Mouse (Mus musculus) brown adipose tissue, adult 24 weeks (tissue): ENCODE measurements at regions not wholly inside any gene's neighbourhood (a gene's known extent, or its start where the extent isn't known, plus 50 kb on each side); places are given as distances from the start of the nearest gene placed in this dataset.
A peak's percentile ranks its signal among the peaks of the same experiment; 100 is the strongest.

Source experiments
- H3K27ac ChIP-seq: fragments of 200-500 bp; replicated peaks from 2 replicates; pipeline ENCODE4 v1.5.1; 2012; ENCODE audit warnings: low read depth, mild to moderate bottlenecking, low read length
- H3K4me1 ChIP-seq: fragments of 200-500 bp; 2 replicates; pipeline ENCODE4 v1.6.1; 2012; ENCODE audit warnings: low read length, mixed read lengths; ENCODE audit not compliant: control insufficient read depth, insufficient read depth, insufficient read length
- H3K4me3 ChIP-seq: fragments of 200-500 bp; 2 replicates; pipeline ENCODE4 v1.5.1; 2012; ENCODE audit warnings: low read depth, mild to moderate bottlenecking, low read length, moderate library complexity; ENCODE audit not compliant: insufficient read depth

DNA sequence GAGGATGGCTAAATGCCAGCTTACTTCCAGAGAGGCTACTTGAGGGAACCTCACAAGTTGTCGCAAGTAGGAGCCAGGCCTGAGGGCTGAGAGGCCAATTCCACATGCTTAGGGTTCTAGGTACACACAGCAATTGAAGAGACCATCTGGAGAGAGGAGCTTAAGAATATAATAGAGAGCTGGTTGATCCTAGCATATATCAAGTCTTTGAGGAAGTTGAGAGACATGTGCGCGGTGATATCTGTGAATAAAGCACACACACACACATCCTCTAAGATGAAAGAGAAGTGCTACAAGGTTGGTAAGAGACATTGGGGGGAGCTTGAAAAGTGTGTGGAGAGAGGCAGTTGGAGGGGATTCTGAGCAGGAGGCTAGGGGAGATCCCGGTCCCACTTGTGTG lies 189.5 kb downstream of the Zfp462 start:
- Histone ChIP-seq H3K4me3 (no peak overlapping the region), H3K27ac (no peak overlapping the region), H3K4me1 (no peaks in the 10 kb centered on the region)

DNA sequence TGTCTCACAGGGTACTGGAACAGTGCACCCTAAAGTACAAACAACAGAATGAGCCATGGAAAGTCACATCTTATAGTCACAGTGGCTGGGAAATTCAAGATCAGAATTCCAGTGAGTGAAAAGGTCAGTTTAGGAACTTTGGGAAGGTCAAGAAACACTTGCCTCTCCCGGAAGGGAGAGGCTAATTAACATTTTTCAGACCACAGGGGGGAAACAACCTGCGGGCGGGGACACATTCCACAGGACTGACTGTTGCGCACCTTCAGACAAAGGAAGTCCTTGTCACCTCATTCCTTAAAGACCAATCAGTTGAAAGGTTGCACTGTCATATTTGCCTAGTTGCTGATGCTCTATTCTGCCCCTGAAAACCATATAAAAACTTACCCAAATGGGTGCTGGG lies 189.9 kb downstream of the Zfp462 start:
- Histone ChIP-seq H3K27ac (no peak overlapping the region), H3K4me1 (no peaks in the 10 kb centered on the region), H3K4me3 (no peak overlapping the region)

DNA sequence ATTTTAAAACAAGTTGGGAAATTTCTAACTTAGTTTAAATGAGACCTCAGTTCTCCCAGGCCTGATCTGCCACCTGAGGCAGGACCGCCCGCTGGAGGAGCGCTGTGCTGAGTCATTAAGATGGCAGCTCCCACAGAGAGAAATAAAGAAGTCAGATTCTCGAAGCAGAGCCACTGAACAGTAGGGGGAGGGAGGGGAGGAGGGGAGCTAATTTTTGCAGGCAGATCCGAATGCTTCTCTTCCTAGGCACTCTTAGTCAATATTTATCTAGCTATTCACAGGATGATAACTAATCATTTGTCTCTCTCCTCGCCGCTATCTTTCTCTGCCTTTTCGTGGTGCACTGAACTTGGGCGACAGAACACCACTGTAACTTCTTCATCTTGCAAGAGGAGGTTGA lies 191.4 kb downstream of the Zfp462 start:
- Histone ChIP-seq H3K4me3 (no peak overlapping the region), H3K4me1 (no peaks in the 10 kb centered on the region), H3K27ac (no peak overlapping the region)

DNA sequence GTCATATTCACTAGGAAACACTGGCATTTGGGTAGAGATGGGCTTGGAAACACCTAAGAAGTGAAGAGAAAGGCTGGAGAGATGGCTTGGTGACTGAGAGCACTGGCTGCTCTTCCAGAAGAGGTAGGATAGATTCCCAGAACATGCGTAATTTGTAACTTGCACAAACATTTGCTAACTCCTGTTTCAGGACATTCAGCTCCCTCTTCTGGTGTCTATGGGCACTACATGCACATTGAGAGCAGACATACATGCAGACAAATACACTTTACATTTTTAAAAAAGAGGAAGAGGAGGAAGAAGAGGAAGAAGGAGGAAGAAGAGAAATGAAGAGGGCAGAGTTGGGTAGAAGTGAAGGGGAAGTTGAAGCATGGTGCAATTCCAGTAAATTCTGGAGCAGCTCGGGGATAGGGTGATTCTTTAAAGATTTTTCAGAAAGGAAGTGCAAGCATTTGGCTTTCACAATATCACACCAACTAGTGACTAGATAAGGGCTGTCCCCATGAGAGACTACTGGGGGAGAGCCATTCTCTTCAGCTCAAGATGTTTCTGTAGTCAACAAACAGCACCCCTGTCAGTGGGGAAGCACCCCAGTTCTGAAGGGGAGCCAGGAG lies 193.0 kb downstream of the Zfp462 start:
- H3K4me1 ChIP-seq: peaks cover 8% of the 10 kb centered on the region; the same call in 1 of the 2 replicates
- H3K27ac ChIP-seq: no peak overlapping the region
- no peak overlapping the region for H3K4me3 ChIP-seq

DNA sequence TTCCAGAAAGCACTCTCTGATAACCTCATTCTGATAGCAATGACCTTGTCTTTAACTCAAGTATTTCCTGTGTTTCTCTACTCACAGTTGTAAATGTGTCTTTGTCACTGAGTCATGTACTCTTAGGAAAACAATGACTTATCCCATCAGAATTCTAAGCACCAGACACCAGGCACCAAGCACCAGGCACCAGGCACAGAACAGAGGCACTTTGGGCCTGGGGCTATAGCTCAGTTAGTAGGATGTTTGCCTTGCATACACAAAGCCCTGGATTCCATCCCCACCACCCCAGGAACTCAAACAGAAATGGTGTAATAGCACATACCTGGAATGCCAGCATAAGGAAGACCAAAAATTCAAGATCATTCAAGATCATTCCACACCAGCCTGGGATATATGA lies 196.5 kb downstream of the Zfp462 start:
- Histone ChIP-seq H3K4me1 (peaks cover 8% of the 10 kb centered on the region; the same call in 1 of the 2 replicates), H3K4me3 (no peak overlapping the region), H3K27ac (peak overlapping the region; percentile 53; the same call in 1 of the 2 replicates)

DNA sequence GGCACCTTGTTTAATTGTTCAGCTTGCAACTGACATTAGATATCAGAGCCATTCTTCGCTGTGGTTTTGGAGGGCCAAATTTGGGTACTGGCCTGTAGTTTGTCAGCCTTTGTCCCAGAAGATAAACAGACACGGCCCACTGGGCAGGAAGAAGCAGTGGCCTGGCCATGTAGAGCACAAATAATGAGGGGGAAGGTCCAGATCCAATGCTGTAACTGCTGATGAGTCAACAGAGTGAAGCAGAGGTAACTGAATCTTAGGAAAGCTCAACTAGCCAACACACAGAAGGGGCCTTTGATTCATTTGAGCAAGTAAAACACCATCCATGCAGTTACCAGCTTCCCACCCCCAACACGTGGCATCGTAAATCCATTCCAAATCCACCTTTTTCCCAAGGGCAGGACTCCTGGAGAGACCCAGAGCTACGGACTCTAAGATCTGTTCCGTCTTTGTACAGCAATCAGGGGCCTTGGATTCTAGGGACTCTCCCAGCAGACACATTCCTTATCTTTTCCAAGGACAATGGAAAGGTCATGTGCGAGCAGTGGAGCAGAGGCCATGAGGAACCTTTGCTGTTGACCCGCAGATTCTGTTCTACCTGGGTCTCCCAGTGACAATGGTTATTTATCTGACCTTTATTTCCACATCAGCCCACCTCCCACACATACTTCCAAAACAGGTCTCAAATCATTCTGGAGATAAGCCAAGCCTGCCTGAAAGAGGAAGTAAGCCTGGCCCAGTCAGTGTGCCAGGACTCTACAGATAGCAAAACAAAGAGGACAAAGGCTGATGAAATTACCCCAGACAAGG lies 197.3 kb downstream of the Zfp462 start:
- Histone ChIP-seq H3K4me3 (no peak overlapping the region), H3K4me1 (peaks cover 8% of the 10 kb centered on the region; the same call in 1 of the 2 replicates), H3K27ac (peak overlapping the region; percentile 85)

DNA sequence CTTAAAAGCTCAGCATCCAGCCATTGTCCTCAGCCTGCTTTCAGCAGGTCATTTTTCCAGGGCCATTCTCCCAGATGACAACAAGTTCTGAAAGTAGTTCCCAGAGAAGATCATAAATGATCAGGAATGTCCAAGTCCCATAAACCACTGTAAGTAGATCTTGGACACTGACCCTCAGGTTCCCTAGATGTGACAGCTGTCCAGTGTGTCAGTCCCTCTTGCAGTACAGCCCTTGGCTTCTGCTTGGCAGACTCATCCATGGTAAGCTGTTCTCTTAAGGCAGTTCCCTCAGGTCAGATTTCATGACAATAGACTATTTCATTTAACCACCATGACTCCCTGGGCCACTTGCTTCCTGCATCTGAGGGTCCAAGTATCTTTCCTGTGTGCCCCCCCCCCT lies 198.6 kb downstream of the Zfp462 start:
- peaks cover 8% of the 10 kb centered on the region; the same call in 1 of the 2 replicates for H3K4me1 ChIP-seq
- H3K4me3 ChIP-seq: no peak overlapping the region
- H3K27ac ChIP-seq: no peak overlapping the region

DNA sequence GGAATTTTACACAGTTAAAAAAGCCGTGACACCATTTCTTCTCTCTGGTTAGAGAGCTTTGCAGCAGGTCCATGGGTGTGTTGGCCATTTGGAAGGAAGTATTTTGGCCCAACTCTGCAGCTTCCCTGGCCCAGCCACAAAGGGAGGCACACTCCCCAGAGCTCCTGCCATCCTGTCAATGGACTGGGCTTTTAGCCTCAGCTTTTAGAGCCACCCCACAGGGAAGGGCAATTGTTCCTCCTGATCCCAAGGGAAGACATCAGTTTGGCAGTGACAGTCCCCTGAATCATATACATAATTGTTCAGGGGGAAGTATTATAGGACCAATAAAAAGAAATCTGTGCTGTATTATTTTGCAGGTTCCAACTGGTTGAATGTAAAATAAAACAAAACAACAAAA lies 200.1 kb downstream of the Zfp462 start:
- Histone ChIP-seq H3K4me3 (no peak overlapping the region), H3K4me1 (peaks cover 8% of the 10 kb centered on the region; the same call in 1 of the 2 replicates), H3K27ac (no peak overlapping the region)

DNA sequence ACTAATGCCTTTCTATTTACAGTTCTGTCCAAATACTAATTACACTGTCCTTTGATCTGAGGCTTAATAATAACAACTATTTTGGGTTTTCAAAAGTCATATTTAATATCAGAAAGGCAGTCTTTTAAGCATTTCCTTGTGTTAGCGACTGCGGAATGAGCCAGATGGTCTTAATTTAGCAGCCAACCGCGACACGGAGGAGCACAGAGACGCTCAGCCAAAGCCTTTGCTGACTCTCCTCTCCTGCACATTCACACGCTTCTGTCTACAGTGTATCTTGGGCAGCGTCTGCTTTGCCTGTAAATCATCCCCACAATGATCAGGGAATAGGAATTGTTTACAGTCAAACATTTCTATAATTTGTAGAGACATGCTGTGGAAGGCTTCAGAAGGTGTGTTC lies 201.1 kb downstream of the Zfp462 start:
- Histone ChIP-seq H3K4me1 (peaks cover 8% of the 10 kb centered on the region; the same call in 1 of the 2 replicates), H3K4me3 (no peak overlapping the region), H3K27ac (no peak overlapping the region)

DNA sequence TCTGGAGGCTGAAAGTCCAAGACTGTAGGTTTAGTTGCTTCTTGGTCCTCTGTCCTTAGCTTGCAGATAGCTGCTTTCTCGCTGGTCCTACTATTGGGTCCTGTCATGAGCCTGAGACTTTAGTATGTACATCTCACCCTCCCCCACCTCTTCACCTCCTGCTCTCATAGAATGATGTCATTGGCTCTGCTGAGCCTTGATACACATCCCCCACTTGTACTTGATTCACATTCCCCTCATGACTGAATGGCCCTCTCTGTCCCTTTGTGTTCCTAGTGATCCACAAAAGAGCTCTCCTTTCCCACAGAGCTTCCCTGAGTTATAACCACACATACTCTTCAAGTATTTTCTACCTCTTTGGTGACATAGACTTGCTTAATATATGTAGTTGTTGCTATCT lies 201.5 kb upstream of the Rad23b start:
- H3K27ac ChIP-seq: no peak overlapping the region
- H3K4me3 ChIP-seq: no peak overlapping the region
- no peaks in the 10 kb centered on the region for H3K4me1 ChIP-seq

DNA sequence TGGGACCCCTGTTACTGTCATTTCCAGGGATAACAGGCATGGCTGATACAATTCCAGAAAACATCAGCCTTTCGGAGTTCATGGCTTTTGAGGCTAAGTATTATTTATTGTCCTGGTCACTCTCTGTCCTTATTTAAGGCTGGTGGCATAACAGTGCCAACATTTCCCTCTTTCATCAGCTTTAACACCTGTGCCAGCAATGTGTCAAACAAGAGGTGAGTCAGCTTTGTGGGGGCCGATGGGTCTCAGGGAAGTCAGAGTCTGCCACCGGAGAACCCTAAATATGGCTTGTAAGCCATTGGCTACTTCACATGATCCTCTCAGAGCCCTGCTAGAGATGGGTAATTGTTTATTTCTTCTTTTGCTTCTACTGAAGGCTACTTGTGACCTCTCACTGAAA lies 195.3 kb upstream of the Rad23b start:
- no peak overlapping the region for H3K27ac ChIP-seq
- no peaks in the 10 kb centered on the region for H3K4me1 ChIP-seq
- H3K4me3 ChIP-seq: no peak overlapping the region

DNA sequence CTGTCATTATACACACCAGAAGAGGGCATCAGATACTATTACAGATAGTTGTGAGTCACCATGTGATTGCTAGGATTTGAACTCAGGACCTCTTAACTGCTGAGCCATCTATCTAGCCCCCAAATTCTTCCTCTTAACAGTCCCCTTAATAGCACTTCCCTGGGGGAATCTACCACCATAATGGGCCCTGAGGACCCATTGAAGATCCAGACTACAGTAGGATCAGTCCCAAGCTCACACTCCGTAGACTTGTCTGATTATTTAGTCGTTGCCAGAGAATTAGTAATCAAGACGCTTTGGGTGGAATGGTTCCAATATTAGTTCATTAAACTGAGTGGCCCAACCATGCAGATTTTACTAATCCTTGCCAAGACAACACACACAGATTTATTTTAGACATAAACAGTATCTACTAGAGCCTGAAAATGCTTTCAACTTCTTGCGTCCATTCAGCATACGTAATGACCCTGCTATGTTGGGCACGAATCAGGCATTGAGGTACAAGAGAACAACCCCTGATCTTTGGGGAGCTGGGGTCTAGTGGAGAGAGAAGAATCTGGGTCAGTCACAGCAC lies 191.6 kb upstream of the Rad23b start:
- H3K27ac ChIP-seq: no peak overlapping the region
- H3K4me1 ChIP-seq: peaks cover 3% of the 10 kb centered on the region; the same call in 1 of the 2 replicates
- no peak overlapping the region for H3K4me3 ChIP-seq

DNA sequence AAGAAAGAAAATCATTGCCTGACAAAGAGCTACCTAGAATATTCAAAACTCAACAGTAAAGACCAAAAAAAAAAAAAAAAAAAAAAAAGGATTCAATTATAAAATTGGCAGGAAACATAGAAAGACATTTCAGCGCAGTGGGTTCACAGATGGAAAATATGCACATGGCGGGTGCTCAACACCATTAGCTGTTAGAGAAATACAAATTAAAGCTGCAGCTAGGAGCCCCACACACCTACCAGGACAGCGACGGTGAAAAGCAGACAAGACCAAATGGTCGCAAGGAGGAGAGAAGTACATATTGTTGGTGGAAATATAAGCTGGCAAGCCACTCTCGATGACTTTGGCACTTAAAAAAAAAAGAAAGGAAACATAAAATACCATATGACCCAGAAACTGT lies 183.6 kb upstream of the Rad23b start:
- H3K27ac ChIP-seq: no peak overlapping the region
- no peak overlapping the region for H3K4me3 ChIP-seq
- H3K4me1 ChIP-seq: peaks cover 3% of the 10 kb centered on the region; the same call in 1 of the 2 replicates

DNA sequence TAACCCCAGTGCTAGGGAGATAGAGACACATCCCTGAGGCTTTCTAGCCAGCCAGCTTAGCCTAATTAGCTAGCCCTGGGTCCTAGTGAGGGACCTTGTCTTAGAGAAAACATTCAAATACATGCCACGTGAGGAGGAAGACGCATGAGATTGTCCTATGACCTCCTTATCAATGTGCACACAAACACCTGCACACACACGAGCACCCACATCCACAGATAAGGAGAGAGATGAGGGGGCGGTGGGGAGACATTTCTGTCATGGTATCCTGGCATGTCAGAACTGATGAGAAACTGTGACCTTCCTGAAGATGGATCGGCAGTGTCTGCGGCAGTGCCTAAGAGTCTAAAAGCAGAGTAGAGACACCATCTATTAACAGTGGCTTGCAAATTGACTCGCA lies 180.8 kb upstream of the Rad23b start:
- Histone ChIP-seq H3K4me3 (no peak overlapping the region), H3K27ac (no peak overlapping the region), H3K4me1 (no peaks in the 10 kb centered on the region)

DNA sequence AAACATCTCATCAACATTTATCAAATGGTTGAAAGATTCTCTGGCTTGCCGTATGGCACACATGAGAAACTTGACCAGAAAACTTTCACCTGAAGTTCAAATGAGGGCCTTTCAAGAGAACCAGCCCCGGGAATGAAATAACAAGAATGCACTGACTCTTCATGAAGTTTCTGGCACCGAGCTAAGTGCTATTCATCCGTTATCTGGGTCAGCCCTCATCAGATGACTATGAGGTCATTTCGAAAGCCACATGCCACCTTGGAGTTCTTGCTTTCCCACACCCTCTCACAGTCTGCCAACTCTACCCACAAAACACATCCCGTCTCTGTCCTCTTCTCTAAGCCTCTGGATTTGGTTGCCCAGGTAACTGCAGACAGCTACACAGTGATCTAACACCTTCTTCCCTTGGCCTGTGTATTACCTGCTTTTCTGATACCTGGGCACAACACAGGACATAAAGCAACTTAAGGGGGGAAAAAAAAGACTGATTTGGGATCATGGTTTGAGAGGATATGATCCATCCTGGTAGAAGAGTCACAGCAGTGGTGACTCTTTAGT lies 177.4 kb upstream of the Rad23b start:
- no peak overlapping the region for H3K4me3 ChIP-seq
- H3K4me1 ChIP-seq: no peaks in the 10 kb centered on the region
- H3K27ac ChIP-seq: no peak overlapping the region
